Mouse (Mus musculus): ENCODE measurements around the gene Ggt5. TPM values are rescaled to one million over a fixed set of nuclear protein-coding genes. Genes with fewer than 3 reads are reported as not detected.
A peak's percentile ranks its signal among the peaks of the same experiment; 100 is the strongest.

The Ggt5 gene
- polyA plus RNA-seq, 1 experiment from 2014 or later, result 2.1 TPM

GRCm38 (mm10) chr10:75573181-75573580 lies 16.0 kb upstream of the Ggt5 start:
- Histone ChIP-seq H3K27me3 (replicated peaks; ENCODE audit: control insufficient read depth, insufficient read depth, low read length) (no peaks in the 10 kb centered on the region), H3K9me3 (replicated peaks; ENCODE audit: control insufficient read depth, low read length) (no peaks in the 10 kb centered on the region), H3K9ac (ENCODE audit: low read length) (no peak overlapping the region), H3K4me2 (ENCODE audit: low read length) (no peak overlapping the region), H3K36me3 (ENCODE audit: control insufficient read depth, insufficient read depth, low read length) (no peaks in the 10 kb centered on the region), H3K4me3 (ENCODE audit: low read depth, low read length) (no peak overlapping the region), H3K27ac (ENCODE audit: low read depth, low read length) (no peak overlapping the region), H3K4me1 (ENCODE audit: control insufficient read depth, insufficient read depth, low read length) (no peaks in the 10 kb centered on the region)
- DNase-seq (ENCODE audit: low spot score) (no peak), ATAC-seq (no peak)
- 43% methylated on average over 10 of the region's 10 CpGs for WGBS

GRCm38 (mm10) chr10:75573965-75574364 lies 15.2 kb upstream of the Ggt5 start:
- H3K27ac ChIP-seq (ENCODE audit: low read depth, low read length), result no peak overlapping the region
- H3K4me2 ChIP-seq (ENCODE audit: low read length), result no peak overlapping the region
- ATAC-seq (no peak), DNase-seq (ENCODE audit: low spot score) (no peak)
- no peaks in the 10 kb centered on the region for H3K4me1 ChIP-seq (ENCODE audit: control insufficient read depth, insufficient read depth, low read length)
- 91% methylated on average over 9 of the region's 9 CpGs for WGBS
- no peaks in the 10 kb centered on the region for H3K27me3 ChIP-seq (replicated peaks; ENCODE audit: control insufficient read depth, insufficient read depth, low read length)
- H3K9me3 ChIP-seq (replicated peaks; ENCODE audit: control insufficient read depth, low read length), result no peaks in the 10 kb centered on the region
- H3K4me3 ChIP-seq (ENCODE audit: low read depth, low read length), result no peak overlapping the region
- no peaks in the 10 kb centered on the region for H3K36me3 ChIP-seq (ENCODE audit: control insufficient read depth, insufficient read depth, low read length)
- no peak overlapping the region for H3K9ac ChIP-seq (ENCODE audit: low read length)

- DNase-seq (ENCODE audit: low spot score) (no peak), ATAC-seq (no peak)
- Histone ChIP-seq H3K27me3 (replicated peaks; ENCODE audit: control insufficient read depth, insufficient read depth, low read length) (no peaks in the 10 kb centered on the region), H3K4me2 (ENCODE audit: low read length) (no peak overlapping the region), H3K9ac (ENCODE audit: low read length) (no peak overlapping the region), H3K4me1 (ENCODE audit: control insufficient read depth, insufficient read depth, low read length) (no peaks in the 10 kb centered on the region), H3K9me3 (replicated peaks; ENCODE audit: control insufficient read depth, low read length) (no peaks in the 10 kb centered on the region), H3K4me3 (ENCODE audit: low read depth, low read length) (no peak overlapping the region), H3K27ac (ENCODE audit: low read depth, low read length) (no peak overlapping the region), H3K36me3 (ENCODE audit: control insufficient read depth, insufficient read depth, low read length) (no peaks in the 10 kb centered on the region)
- WGBS, result 90% methylated on average over 6 of the region's 6 CpGs
Measured at GRCm38 (mm10) chr10:75579129-75579528, 10.0 kb upstream of the Ggt5 start.

GRCm38 (mm10) chr10:75585876-75586552 lies 3.1 kb upstream of the Ggt5 start:
- 22% methylated on average over 20 of the region's 20 CpGs for WGBS
- Histone ChIP-seq H3K27me3 (replicated peaks; ENCODE audit: control insufficient read depth, insufficient read depth, low read length) (no peaks in the 10 kb centered on the region), H3K27ac (ENCODE audit: low read depth, low read length) (no peak overlapping the region), H3K4me1 (ENCODE audit: control insufficient read depth, insufficient read depth, low read length) (peaks cover 5% of the 10 kb centered on the region; the same call in 1 of the 2 replicates), H3K4me3 (ENCODE audit: low read depth, low read length) (no peak overlapping the region), H3K4me2 (ENCODE audit: low read length) (peak overlapping the region; percentile 24; the same call in 1 of the 2 replicates), H3K9ac (ENCODE audit: low read length) (peak overlapping the region; percentile 10; the same call in 1 of the 2 replicates), H3K36me3 (ENCODE audit: control insufficient read depth, insufficient read depth, low read length) (no peaks in the 10 kb centered on the region), H3K9me3 (replicated peaks; ENCODE audit: control insufficient read depth, low read length) (no peaks in the 10 kb centered on the region)
- peak; percentile 94 for DNase-seq (ENCODE audit: low spot score)
- ATAC-seq, result peak; percentile 85

DNA sequence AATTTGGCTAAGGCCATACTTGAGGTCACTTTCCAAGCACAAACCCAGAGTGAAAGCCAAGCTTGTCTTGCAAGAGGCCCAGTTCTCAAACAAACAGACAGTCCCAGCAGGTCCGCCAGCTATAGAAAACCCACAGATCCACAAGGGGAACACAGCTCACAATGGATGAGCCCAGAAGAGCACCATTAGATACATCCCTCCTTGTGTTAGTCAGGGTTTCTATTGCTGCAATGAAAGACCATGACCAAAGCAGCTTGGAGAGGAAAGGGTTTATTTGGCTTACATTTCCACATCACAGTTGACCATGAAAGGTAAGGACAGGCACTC lies 2.6 kb upstream of the Ggt5 start:
- H3K9me3 ChIP-seq (replicated peaks; ENCODE audit: control insufficient read depth, low read length), result no peaks in the 10 kb centered on the region
- H3K4me1 ChIP-seq (ENCODE audit: control insufficient read depth, insufficient read depth, low read length), result peaks cover 5% of the 10 kb centered on the region; the same call in 1 of the 2 replicates
- H3K4me3 ChIP-seq (ENCODE audit: low read depth, low read length), result no peak overlapping the region
- H3K27ac ChIP-seq (ENCODE audit: low read depth, low read length), result no peak overlapping the region
- H3K36me3 ChIP-seq (ENCODE audit: control insufficient read depth, insufficient read depth, low read length), result no peaks in the 10 kb centered on the region
- WGBS, result 78% methylated on average over 1 of the region's 1 CpGs
- no peak for DNase-seq (ENCODE audit: low spot score)
- H3K27me3 ChIP-seq (replicated peaks; ENCODE audit: control insufficient read depth, insufficient read depth, low read length), result no peaks in the 10 kb centered on the region
- 0 out of 2 replicates have a peak, but pooled peaks have one; percentile 3 for ATAC-seq
- H3K4me2 ChIP-seq (ENCODE audit: low read length), result no peak overlapping the region
- H3K9ac ChIP-seq (ENCODE audit: low read length), result no peak overlapping the region

DNA sequence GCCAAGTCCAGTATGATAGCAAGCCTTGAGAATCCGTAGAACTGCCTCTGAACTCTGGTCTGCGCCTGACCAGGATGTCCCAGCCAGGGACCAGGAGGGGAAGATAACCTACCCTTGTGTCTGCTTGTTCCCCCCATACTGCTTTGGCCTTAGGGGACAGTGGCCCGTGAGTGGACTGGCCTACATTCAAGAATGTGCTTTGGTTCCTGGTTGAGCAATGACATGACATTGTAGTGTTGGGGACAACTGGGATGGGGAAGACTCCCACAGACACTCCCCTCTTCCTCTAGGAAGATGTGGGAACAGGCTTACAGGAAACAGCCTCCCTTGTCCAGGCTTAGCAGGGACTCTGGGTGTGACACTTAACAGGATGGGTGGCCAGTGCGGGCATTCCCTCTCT lies 1.4 kb upstream of the Ggt5 start:
- ATAC-seq (no peak), DNase-seq (ENCODE audit: low spot score) (no peak)
- peaks cover 5% of the 10 kb centered on the region; the same call in 1 of the 2 replicates for H3K4me1 ChIP-seq (ENCODE audit: control insufficient read depth, insufficient read depth, low read length)
- H3K27ac ChIP-seq (ENCODE audit: low read depth, low read length), result no peak overlapping the region
- no peak overlapping the region for H3K9ac ChIP-seq (ENCODE audit: low read length)
- no peak overlapping the region for H3K4me2 ChIP-seq (ENCODE audit: low read length)
- H3K27me3 ChIP-seq (replicated peaks; ENCODE audit: control insufficient read depth, insufficient read depth, low read length), result no peaks in the 10 kb centered on the region
- no peaks in the 10 kb centered on the region for H3K9me3 ChIP-seq (replicated peaks; ENCODE audit: control insufficient read depth, low read length)
- no peaks in the 10 kb centered on the region for H3K36me3 ChIP-seq (ENCODE audit: control insufficient read depth, insufficient read depth, low read length)
- WGBS, result 84% methylated on average over 4 of the region's 4 CpGs
- no peak overlapping the region for H3K4me3 ChIP-seq (ENCODE audit: low read depth, low read length)

- Histone ChIP-seq H3K4me2 (ENCODE audit: low read length) (no peak overlapping the region), H3K36me3 (ENCODE audit: control insufficient read depth, insufficient read depth, low read length) (no peaks in the 10 kb centered on the region), H3K9me3 (replicated peaks; ENCODE audit: control insufficient read depth, low read length) (no peaks in the 10 kb centered on the region), H3K27me3 (replicated peaks; ENCODE audit: control insufficient read depth, insufficient read depth, low read length) (no peaks in the 10 kb centered on the region), H3K27ac (ENCODE audit: low read depth, low read length) (no peak overlapping the region), H3K4me1 (ENCODE audit: control insufficient read depth, insufficient read depth, low read length) (peaks cover 5% of the 10 kb centered on the region; the same call in 1 of the 2 replicates), H3K4me3 (ENCODE audit: low read depth, low read length) (no peak overlapping the region), H3K9ac (ENCODE audit: low read length) (no peak overlapping the region)
- ATAC-seq (no peak), DNase-seq (ENCODE audit: low spot score) (no peak)
- 83% methylated on average over 5 of the region's 5 CpGs for WGBS
Measured at GRCm38 (mm10) chr10:75588336-75588735, 804 bp upstream of the Ggt5 start.

DNA sequence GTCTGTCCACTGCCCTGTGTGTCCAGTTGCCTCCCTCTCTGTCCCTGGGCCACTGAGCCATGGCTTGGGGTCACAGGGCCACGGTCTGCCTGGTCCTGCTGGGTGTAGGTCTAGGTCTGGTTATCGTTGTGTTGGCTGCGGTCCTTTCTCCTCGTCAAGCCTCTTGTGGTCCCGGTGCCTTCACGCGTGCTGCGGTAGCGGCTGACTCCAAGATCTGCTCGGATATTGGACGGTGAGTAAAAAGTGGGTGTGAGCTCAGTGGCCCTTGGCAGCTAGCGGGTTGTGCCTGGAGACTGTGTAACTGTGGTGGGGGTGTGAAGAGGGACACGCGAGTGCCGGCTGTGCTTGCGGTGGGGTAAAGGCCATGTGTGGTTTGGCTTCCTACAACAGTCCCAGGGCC lies 511 bp downstream of the Ggt5 start:
- DNase-seq (ENCODE audit: low spot score) (no peak), ATAC-seq (no peak)
- Histone ChIP-seq H3K27me3 (replicated peaks; ENCODE audit: control insufficient read depth, insufficient read depth, low read length) (no peaks in the 10 kb centered on the region), H3K4me1 (ENCODE audit: control insufficient read depth, insufficient read depth, low read length) (peaks cover 5% of the 10 kb centered on the region; the same call in 1 of the 2 replicates), H3K9ac (ENCODE audit: low read length) (no peak overlapping the region), H3K4me3 (ENCODE audit: low read depth, low read length) (no peak overlapping the region), H3K9me3 (replicated peaks; ENCODE audit: control insufficient read depth, low read length) (no peaks in the 10 kb centered on the region), H3K36me3 (ENCODE audit: control insufficient read depth, insufficient read depth, low read length) (no peaks in the 10 kb centered on the region), H3K27ac (ENCODE audit: low read depth, low read length) (no peak overlapping the region; the same call in 1 of the 2 replicates), H3K4me2 (ENCODE audit: low read length) (no peak overlapping the region)
- WGBS, result 83% methylated on average over 16 of the region's 16 CpGs

DNA sequence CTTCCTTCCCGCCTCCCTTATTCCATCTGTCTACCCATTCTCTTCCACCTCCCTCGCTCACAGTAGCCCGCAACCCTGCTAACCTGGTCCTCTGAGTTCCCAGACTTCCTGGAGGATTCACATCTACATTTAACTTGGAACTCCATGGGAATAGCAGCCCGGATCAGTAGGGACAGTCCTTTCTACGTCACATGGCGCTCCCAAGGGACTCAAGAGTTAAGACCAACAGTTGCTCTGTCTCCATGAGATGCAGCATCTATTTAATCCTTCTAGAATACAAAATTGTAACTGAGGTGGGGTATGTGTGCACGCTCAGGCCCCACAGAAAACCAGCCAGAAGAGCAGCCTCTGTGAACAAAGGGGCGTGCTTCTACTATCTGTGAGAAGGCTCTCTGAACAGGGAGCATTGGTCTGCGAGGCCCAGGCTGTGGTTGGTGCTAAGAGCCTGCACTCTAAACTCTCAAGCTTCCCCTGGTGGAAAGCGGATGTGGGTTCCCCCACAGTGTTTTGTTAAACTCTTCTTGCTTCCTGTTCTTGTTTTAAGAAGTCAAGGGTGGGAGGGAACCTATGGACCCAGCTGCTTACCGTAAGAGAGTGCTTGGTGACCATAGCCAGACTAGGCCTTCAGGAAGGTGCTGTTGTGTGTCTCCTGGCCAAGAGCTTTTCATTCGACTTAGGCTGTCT lies 2.2 kb downstream of the Ggt5 start:
- no peaks in the 10 kb centered on the region for H3K36me3 ChIP-seq (ENCODE audit: control insufficient read depth, insufficient read depth, low read length)
- no peak overlapping the region for H3K27ac ChIP-seq (ENCODE audit: low read depth, low read length)
- no peaks in the 10 kb centered on the region for H3K9me3 ChIP-seq (replicated peaks; ENCODE audit: control insufficient read depth, low read length)
- 81% methylated on average over 12 of the region's 12 CpGs for WGBS
- DNase-seq (ENCODE audit: low spot score) (no peak), ATAC-seq (no peak)
- H3K4me2 ChIP-seq (ENCODE audit: low read length), result no peak overlapping the region
- H3K4me3 ChIP-seq (ENCODE audit: low read depth, low read length), result no peak overlapping the region
- no peak overlapping the region for H3K9ac ChIP-seq (ENCODE audit: low read length)
- peaks cover 5% of the 10 kb centered on the region; the same call in 1 of the 2 replicates for H3K4me1 ChIP-seq (ENCODE audit: control insufficient read depth, insufficient read depth, low read length)
- H3K27me3 ChIP-seq (replicated peaks; ENCODE audit: control insufficient read depth, insufficient read depth, low read length), result no peaks in the 10 kb centered on the region

Data from forebrain, embryonic 14.5 days (tissue).